Mouse (Mus musculus): ENCODE data around the gene Nt5c3b.

The Nt5c3b gene

DNA sequence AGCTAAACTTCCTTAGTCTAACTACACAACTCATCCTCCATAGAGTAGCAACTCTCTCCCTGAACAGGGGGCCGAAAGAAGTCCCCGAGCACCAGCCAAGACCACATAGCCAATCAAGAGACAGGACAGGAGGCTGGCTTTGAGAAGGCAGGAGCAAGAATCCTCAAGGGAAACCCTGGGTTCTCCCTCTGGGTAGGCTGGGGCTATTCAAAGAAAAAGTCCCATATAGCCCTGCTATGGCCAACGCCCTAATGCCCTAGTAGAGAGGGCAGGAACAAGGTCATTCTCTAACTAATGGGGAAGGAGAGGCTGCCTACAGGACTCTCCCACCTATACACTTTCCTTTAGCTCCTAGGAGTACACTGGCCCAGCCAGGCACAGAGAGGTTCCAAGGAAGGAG lies 56.6 kb downstream of the Nt5c3b start:
- in situ Hi-C loops (cut with MboI; ENCODE audit: low sequenced_read_pairs) = no loop called here

DNA sequence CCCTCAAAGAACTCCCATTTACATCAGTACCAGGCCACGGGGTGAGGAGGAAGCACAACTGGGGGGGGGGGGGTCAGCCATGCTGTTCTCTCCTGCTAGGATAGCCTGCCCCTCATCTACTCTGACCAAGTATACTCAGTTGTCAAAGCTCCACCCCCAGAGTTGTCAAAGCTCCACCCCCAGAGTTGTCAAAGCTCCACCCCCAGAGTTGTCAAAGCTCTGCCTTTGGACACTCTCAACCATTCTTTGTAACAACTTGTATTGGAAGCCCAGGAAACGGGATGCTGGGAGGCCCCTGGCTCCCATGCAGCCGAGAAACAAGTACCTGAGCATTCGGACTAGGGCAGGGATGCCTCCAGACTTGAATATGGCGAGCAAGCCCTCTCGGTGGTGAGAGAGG lies 58.9 kb downstream of the Nt5c3b start:
- in situ Hi-C loops (cut with MboI; ENCODE audit: low sequenced_read_pairs) = no loop called here

DNA sequence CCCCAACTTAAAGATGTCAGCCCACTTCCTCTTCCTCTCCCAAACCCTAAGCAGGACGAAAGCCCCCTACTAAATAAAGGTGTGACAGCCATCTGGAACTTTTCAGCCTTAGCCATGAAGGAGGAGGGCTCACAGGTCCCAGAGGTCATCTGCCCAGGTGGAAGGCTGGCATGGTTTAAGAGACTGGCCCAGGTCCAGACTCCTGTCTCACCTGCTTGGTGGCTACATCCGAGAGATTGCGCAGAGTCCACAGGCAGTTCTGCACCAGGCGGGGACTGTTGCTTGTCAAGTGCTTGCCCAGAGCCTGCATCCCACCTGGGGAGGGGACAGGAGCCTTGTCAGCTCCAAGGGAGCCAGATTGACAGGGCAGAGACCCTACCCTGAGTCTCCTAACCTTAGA lies 62.3 kb downstream of the Nt5c3b start:
- in situ Hi-C loops (cut with MboI; ENCODE audit: low sequenced_read_pairs) = no loop called here

DNA sequence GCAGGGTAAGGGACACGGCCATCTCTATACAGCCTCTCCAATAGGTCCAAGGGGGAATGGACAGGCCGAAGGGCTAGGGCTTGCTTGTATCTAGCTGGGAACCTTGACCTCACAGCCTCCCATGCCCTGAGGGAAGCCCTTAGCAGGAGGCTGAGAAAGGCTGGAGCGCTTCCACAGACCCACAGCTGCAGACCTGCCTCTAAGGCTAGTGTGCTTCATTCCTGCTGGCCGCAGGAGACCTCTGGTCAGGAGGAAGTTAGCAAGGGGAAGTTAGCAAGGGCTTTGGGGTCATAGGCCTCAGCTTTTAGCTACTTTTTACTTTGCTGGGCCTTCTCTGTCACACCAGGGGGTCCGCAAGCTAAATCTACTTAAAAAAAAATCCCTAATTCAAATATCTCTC lies 63.2 kb downstream of the Nt5c3b start:
- in situ Hi-C loops (cut with MboI; ENCODE audit: low sequenced_read_pairs) = no loop called here

DNA sequence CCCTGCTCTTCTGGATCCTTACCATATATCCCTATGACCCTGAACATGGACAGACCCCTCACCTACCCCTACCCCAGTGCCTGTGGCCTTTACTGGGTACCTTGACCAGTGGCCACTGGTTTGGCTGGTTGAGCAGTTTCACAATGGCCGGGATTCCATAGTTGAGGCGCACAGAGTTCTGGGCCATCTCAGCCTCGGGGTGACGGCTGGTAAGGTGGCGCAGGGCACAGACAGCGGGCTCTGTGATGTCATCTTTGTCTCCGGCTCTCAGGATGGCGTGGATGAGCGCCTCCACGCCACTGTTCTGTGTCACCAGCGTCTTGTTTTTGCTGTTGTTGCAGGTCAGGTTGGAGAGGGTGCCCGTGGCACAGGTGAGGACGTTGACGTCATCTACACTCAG lies 63.6 kb downstream of the Nt5c3b start:
- in situ Hi-C loops (cut with MboI; ENCODE audit: low sequenced_read_pairs) = no loop called here

DNA sequence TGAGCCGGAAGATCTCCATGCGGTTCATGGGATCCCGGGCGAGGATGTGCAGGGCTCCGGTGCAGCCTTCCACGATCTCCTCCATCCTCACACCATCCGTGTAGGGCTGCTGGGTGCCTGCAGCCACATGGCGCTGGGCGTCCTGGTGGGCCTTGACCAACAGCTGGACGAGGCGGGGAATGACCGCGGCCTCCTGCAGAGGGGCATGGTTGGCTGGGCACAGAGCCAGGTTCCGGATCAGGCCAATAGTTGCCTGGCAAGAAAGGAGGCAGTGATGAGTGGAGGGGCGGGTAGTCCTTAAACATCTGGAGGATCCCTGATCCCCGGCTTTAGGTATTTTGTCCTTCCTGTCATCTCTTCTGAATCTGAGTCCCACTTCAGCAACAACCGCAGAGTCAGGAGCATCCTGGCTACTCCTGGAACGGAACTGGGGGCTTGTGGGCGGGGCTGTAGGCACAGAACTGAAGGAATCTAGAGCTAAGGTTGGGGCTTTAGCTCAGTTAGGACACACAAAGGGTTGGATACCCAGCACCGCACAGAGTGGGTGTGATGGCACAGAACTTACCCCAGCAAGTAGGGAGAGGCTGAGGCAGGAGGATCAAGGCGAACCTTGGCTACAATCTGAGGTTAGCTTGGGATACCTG lies 64.7 kb downstream of the Nt5c3b start:
- in situ Hi-C loops (cut with MboI; ENCODE audit: low sequenced_read_pairs) = no loop called here

DNA sequence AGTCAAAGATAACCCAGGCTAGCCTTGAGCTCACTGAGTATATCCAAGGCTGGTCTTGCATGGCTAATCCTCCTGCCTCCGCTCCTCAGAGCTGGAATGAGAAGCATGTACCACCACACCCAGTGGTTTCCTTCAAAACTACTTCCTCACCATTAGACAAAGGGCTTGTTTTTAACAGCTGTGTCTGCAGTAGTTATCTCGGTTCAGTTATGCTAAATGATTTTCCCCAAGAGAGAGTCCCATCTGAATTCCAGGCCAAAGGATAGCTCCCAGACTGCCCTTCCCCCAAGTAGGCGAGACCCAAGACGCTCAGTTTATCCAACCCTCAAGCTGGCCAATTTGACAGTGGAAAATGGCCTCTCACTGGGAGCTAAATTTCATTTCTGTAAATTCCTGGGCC lies 65.6 kb downstream of the Nt5c3b start:
- in situ Hi-C loops (cut with MboI; ENCODE audit: low sequenced_read_pairs) = no loop called here

DNA sequence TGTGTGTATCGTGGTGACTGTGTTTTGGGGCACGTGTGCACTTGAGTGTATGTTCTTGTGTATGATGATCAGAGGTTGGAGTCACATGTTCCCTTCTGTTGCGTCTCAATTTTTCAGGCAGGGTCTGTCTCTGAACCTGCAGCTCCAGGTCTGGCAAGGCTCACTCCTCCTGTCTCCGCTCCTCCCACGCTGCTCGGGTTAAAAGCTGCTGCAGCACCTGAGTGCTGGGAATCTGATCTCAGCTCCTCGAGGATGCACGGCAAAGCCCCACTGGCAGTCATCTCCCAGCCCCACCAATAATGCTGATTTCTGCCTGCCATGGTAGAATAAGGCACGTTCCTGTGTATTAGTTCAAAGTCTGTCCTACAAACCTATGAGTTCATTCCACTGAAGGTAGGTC lies 66.5 kb downstream of the Nt5c3b start:
- in situ Hi-C loops (cut with MboI; ENCODE audit: low sequenced_read_pairs) = no loop called here

Data from CH12F3 (cell line).